Mouse (Mus musculus): Measurements from ENCODE around the gene Zfp697. TPM values are rescaled to one million over a fixed set of nuclear protein-coding genes. Genes with fewer than 3 reads are reported as not detected.

Zfp697 gene
- polyA plus RNA-seq, 1 experiment from 2014 or later = 9.2 TPM

DNA sequence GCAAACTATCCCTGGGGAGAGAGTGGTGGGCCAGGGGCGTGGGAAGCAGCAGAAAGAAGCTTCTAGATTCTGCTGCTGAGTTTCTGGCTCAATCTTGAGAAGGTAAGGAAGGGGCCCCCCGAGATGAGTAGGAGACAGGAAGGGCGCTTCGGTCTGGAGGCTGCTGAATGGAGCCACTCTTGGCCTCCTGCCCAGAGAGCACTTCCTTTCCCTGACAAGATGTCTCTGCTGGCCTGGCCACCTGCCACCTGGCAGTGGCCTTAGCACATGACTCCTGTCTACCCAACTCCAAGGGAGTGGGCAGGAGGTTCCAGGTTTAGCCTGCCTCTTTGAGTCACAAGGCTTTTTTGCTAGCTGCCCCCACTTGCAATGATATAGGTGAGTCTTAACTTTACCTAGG, 35.1 kb downstream of the Zfp697 start:
- ATAC-seq (peak; percentile 86), DNase-seq (ENCODE audit: low spot score) (peak; percentile 86)
- Histone ChIP-seq H3K27me3 (replicated peaks; ENCODE audit: insufficient read depth, low read length) (no peaks in the 10 kb centered on the region), H3K4me2 (replicated peaks; ENCODE audit: low read depth, low read length) (no peak overlapping the region), H3K36me3 (ENCODE audit: insufficient read depth, low read length) (no peaks in the 10 kb centered on the region), H3K4me3 (ENCODE audit: low read depth, low read length) (no peak overlapping the region), H3K27ac (ENCODE audit: low read length) (no peak overlapping the region), H3K9ac (replicated peaks; ENCODE audit: low read depth) (no peak overlapping the region), H3K4me1 (ENCODE audit: insufficient read depth, low read depth, low read length) (peaks cover 16% of the 10 kb centered on the region; the same call in 1 of the 2 replicates), H3K9me3 (ENCODE audit: low read length) (no peaks in the 10 kb centered on the region)
- 18% methylated on average over 4 of the region's 4 CpGs for WGBS
- TF ChIP-seq CTCF (IDR thresholded peaks at IDR 0.05) (no peak), EP300 (IDR thresholded peaks at IDR 0.05) (peak; percentile 68)

DNA sequence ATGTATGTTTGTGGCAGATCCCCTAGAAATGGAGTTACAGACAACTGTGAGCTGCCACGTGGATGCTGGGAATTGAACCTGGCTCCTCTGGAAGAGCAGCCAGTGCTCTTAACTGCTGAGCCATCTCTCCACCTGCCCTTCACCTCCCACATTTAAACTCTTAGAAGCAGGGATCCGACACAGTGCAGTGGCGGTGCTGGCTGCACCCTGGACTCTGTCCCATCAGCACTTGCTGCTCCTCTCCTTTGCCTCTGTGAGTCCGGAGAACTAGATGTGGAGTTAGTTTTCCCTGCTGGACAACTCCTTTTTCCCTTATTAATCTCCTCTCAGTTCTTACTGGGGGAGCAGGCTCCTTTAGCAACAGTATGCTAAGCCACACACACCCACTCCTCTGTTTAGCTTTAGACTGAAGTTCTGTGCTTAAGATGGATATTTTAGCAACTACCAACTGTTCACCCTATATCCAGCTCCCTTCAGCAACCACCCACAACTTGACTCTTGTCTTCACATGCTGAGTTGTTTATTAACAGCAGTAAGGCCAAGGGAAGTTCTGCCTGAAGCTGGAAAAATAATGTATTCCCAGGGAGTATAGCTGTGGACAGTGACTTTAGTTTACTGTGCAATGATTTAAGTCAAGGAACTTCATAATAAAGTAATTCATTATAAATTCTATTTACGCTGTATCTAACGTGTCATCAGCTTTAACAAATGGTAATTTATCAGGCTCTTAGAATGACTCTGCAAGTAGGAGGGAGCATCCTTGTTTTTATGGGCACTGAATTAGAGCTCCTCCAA, 36.9 kb downstream of the Zfp697 start:
- Histone ChIP-seq H3K4me2 (replicated peaks; ENCODE audit: low read depth, low read length) (no peak overlapping the region), H3K9ac (replicated peaks; ENCODE audit: low read depth) (no peak overlapping the region), H3K4me3 (ENCODE audit: low read depth, low read length) (no peak overlapping the region), H3K27me3 (replicated peaks; ENCODE audit: insufficient read depth, low read length) (no peaks in the 10 kb centered on the region), H3K9me3 (ENCODE audit: low read length) (no peaks in the 10 kb centered on the region), H3K36me3 (ENCODE audit: insufficient read depth, low read length) (no peaks in the 10 kb centered on the region), H3K27ac (ENCODE audit: low read length) (no peak overlapping the region), H3K4me1 (ENCODE audit: insufficient read depth, low read depth, low read length) (peaks cover 16% of the 10 kb centered on the region; the same call in 1 of the 2 replicates)
- 66% methylated on average over 6 of the region's 6 CpGs for WGBS
- TF ChIP-seq EP300 (IDR thresholded peaks at IDR 0.05) (no peak), CTCF (IDR thresholded peaks at IDR 0.05) (no peak)
- ATAC-seq (no peak), DNase-seq (ENCODE audit: low spot score) (no peak)

DNA sequence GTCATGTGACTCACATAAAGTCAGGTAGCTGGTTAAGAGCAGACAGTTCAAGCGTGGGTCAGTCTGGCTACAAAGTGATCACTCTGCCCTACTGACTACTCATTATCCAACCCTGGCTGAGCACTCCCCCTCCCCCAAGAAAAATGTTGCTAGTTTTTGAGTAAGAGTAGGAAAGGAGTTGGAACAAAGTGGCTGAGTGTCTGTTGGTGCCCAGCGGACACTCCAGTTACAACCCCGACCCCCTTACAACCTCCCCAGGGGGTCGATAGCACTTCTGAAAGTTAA, 37.5 kb downstream of the Zfp697 start:
- DNase-seq (ENCODE audit: low spot score) (peak; percentile 3), ATAC-seq (no peak)
- Histone ChIP-seq H3K9ac (replicated peaks; ENCODE audit: low read depth) (no peak overlapping the region), H3K27me3 (replicated peaks; ENCODE audit: insufficient read depth, low read length) (no peaks in the 10 kb centered on the region), H3K4me2 (replicated peaks; ENCODE audit: low read depth, low read length) (no peak overlapping the region), H3K4me3 (ENCODE audit: low read depth, low read length) (no peak overlapping the region), H3K36me3 (ENCODE audit: insufficient read depth, low read length) (no peaks in the 10 kb centered on the region), H3K4me1 (ENCODE audit: insufficient read depth, low read depth, low read length) (peaks cover 16% of the 10 kb centered on the region; the same call in 1 of the 2 replicates), H3K27ac (ENCODE audit: low read length) (no peak overlapping the region), H3K9me3 (ENCODE audit: low read length) (no peaks in the 10 kb centered on the region)
- WGBS = 46% methylated on average over 4 of the region's 4 CpGs
- TF ChIP-seq CTCF (IDR thresholded peaks at IDR 0.05) = no peak
- TF ChIP-seq EP300 (IDR thresholded peaks at IDR 0.05) = no peak

DNA sequence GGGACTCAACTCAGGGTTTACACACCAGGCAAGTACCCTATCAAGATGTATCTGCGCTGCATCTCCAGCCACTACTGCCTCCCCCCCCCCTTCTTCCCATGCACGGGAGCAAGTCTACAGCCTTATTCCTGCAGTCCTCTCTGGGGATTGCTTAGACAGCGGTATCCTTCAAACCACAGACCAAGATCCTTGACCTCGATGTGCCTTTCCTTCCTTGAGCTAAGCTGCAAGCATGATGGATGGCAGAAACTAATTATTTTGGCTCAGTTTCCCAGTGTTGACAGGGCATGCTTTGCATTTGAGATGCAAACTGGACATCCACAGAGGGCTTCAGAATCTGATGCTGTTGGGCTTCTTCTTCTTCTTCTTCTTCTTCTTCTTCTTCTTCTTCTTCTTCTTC, 40.7 kb downstream of the Zfp697 start:
- H3K4me3 ChIP-seq (ENCODE audit: low read depth, low read length) = no peak overlapping the region
- H3K27me3 ChIP-seq (replicated peaks; ENCODE audit: insufficient read depth, low read length) = no peaks in the 10 kb centered on the region
- H3K9me3 ChIP-seq (ENCODE audit: low read length) = no peaks in the 10 kb centered on the region
- no peak for ATAC-seq
- H3K9ac ChIP-seq (replicated peaks; ENCODE audit: low read depth) = no peak overlapping the region
- TF ChIP-seq EP300 (IDR thresholded peaks at IDR 0.05) = no peak
- TF ChIP-seq CTCF (IDR thresholded peaks at IDR 0.05) = no peak
- WGBS = 60% methylated on average over 4 of the region's 4 CpGs
- H3K27ac ChIP-seq (ENCODE audit: low read length) = no peak overlapping the region
- H3K36me3 ChIP-seq (ENCODE audit: insufficient read depth, low read length) = no peaks in the 10 kb centered on the region
- peaks cover 9% of the 10 kb centered on the region; the same call in 1 of the 2 replicates for H3K4me1 ChIP-seq (ENCODE audit: insufficient read depth, low read depth, low read length)
- peak; percentile 3 for DNase-seq (ENCODE audit: low spot score)
- no peak overlapping the region for H3K4me2 ChIP-seq (replicated peaks; ENCODE audit: low read depth, low read length)

DNA sequence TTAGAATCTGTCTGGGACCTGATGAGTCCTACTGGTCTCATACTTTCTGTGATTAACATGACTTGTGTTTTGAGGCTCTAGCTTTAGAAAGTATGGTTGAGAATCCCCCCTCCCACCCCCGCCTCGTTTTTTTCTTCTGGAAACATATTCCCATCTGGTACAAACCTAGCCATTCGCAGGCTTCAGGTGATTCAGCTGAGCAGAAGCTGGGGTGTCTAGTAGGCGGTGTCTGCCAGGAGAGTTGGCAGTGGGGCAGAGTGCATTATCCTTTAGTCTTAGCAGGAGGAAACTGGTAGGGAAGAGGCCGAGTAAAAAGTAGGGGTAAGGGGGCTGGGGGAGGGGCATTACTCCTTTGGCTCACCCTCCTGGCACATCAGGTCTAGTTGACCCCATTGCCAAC, 44.5 kb downstream of the Zfp697 start:
- H3K27me3 ChIP-seq (replicated peaks; ENCODE audit: insufficient read depth, low read length) = no peaks in the 10 kb centered on the region
- H3K36me3 ChIP-seq (ENCODE audit: insufficient read depth, low read length) = no peaks in the 10 kb centered on the region
- no peaks in the 10 kb centered on the region for H3K9me3 ChIP-seq (ENCODE audit: low read length)
- H3K4me1 ChIP-seq (ENCODE audit: insufficient read depth, low read depth, low read length) = peaks cover 13% of the 10 kb centered on the region; the same call in 1 of the 2 replicates
- no peak overlapping the region for H3K4me3 ChIP-seq (ENCODE audit: low read depth, low read length)
- H3K27ac ChIP-seq (ENCODE audit: low read length) = no peak overlapping the region
- peak overlapping the region; percentile 99 for H3K4me2 ChIP-seq (replicated peaks; ENCODE audit: low read depth, low read length)
- no peak for TF ChIP-seq EP300 (IDR thresholded peaks at IDR 0.05)
- no peak for TF ChIP-seq CTCF (IDR thresholded peaks at IDR 0.05)
- ATAC-seq = no peak
- DNase-seq (ENCODE audit: low spot score) = no peak
- WGBS = 54% methylated on average over 5 of the region's 5 CpGs
- no peak overlapping the region for H3K9ac ChIP-seq (replicated peaks; ENCODE audit: low read depth)

DNA sequence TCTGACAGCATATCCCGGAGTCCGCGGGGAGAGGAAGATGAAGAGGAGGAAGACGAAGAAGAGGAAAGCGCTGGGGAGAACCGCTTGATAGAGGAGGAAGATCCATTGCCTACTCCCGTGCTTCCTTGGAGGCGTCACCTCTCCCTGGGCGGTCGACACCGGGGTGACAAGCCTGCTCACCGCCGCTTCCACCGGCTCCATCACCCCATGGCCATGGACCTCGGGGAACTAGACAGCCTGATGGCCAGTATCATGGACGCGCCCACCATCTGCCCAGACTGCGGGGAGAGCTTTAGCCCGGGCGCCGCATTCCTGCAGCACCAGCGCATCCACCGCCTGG, 45.0 kb downstream of the Zfp697 start:
- Histone ChIP-seq H3K4me3 (ENCODE audit: low read depth, low read length) (peak overlapping the region; percentile 60), H3K4me1 (ENCODE audit: insufficient read depth, low read depth, low read length) (peaks cover 13% of the 10 kb centered on the region; the same call in 1 of the 2 replicates), H3K27me3 (replicated peaks; ENCODE audit: insufficient read depth, low read length) (no peaks in the 10 kb centered on the region), H3K4me2 (replicated peaks; ENCODE audit: low read depth, low read length) (peak overlapping the region; percentile 99), H3K9me3 (ENCODE audit: low read length) (no peaks in the 10 kb centered on the region), H3K36me3 (ENCODE audit: insufficient read depth, low read length) (no peaks in the 10 kb centered on the region), H3K9ac (replicated peaks; ENCODE audit: low read depth) (no peak overlapping the region), H3K27ac (ENCODE audit: low read length) (no peak overlapping the region)
- WGBS = 1% methylated on average over 19 of the region's 23 CpGs
- no peak for TF ChIP-seq EP300 (IDR thresholded peaks at IDR 0.05)
- TF ChIP-seq CTCF (IDR thresholded peaks at IDR 0.05) = no peak
- ATAC-seq (no peak), DNase-seq (ENCODE audit: low spot score) (no peak)
